Comparison of ENCODE assay signal across 8 mouse cellular contexts in genomic region chr7:38106711-38107311, GRCm38 (mm10). TPM values are rescaled to one million over a fixed set of nuclear protein-coding genes. Genes with fewer than 3 reads are reported as not detected.
DNase-seq lines count a peak whose midpoint lies in the region; ATAC-seq and TF ChIP-seq lines count a peak whose summit lies in the region.

No protein-coding gene starts in this region.

- WGBS in embryonic facial prominence, embryonic 12.5 days = under 1% methylated on average over 47 of the region's 47 CpGs
- WGBS in midbrain, embryonic 12.5 days = 0% methylated on average over 45 of the region's 47 CpGs
- under 1% methylated on average over 34 of the region's 47 CpGs for WGBS in stomach, postnatal 0 days

- peak overlapping the region; percentile 92 for H3K4me3 ChIP-seq in embryonic facial prominence, embryonic 12.5 days
- peak overlapping the region; percentile 77 for H3K4me3 ChIP-seq in midbrain, embryonic 12.5 days
- H3K4me3 ChIP-seq in stomach, postnatal 0 days (ENCODE audit: low read depth, low read length) = peak overlapping the region; percentile 77

- no peaks in the 10 kb centered on the region for H3K27me3 ChIP-seq in embryonic facial prominence, embryonic 12.5 days
- peaks cover 16% of the 10 kb centered on the region; the same call in 1 of the 2 replicates for H3K27me3 ChIP-seq in midbrain, embryonic 12.5 days
- H3K27me3 ChIP-seq in stomach, postnatal 0 days (ENCODE audit: control insufficient read depth, insufficient read depth, low read length) = no peaks in the 10 kb centered on the region

- H3K27ac ChIP-seq in embryonic facial prominence, embryonic 12.5 days = peak overlapping the region; percentile 70
- peak overlapping the region; percentile 71 for H3K27ac ChIP-seq in midbrain, embryonic 12.5 days (replicated peaks)
- no peak overlapping the region for H3K27ac ChIP-seq in stomach, postnatal 0 days (replicated peaks)

- H3K36me3 ChIP-seq in embryonic facial prominence, embryonic 12.5 days = peaks cover 12% of the 10 kb centered on the region
- H3K36me3 ChIP-seq in midbrain, embryonic 12.5 days = peaks cover 8% of the 10 kb centered on the region
- H3K36me3 ChIP-seq in stomach, postnatal 0 days (ENCODE audit: control insufficient read depth, insufficient read depth, low read length) = no peaks in the 10 kb centered on the region

- no peak for TF ChIP-seq EP300 in stomach, postnatal 0 days (optimal IDR thresholded peaks at IDR 0.05)

- peak; percentile 65 for ATAC-seq in embryonic facial prominence, embryonic 12.5 days (ENCODE audit: insufficient number of reproducible peaks, insufficient read depth, low FRiP score, low TSS enrichment)
- peak; percentile 68 for ATAC-seq in midbrain, embryonic 12.5 days (ENCODE audit: low FRiP score, low read depth)
- ATAC-seq in stomach, postnatal 0 days (ENCODE audit: low FRiP score, low TSS enrichment) = peak; percentile 27

- peak; percentile 47 for DNase-seq in gastrocnemius, postnatal 10 days
- DNase-seq in gastrocnemius, adult 8-10 months (ENCODE audit: low spot score in 2 of 2) = no peak
- peak; percentile 46 for DNase-seq in adrenal gland, adult 2 months
- peak; percentile 54 for DNase-seq in heart, postnatal 4 days
- DNase-seq in left cerebral cortex, postnatal 10 days (ENCODE audit: extremely low spot score in 1 of 2, low spot score in 2 of 2) = peak; percentile 14 to 74
- peak; percentile 47 for DNase-seq in stomach, postnatal 0 days (ENCODE audit: low spot score)

- intact Hi-C loops in left cerebral cortex, postnatal 10 days (cut with DNase I) = no loop called here

- H3K4me2 ChIP-seq in embryonic facial prominence, embryonic 12.5 days (replicated peaks) = peak overlapping the region; percentile 91
- peak overlapping the region; percentile 94 for H3K4me2 ChIP-seq in midbrain, embryonic 12.5 days (replicated peaks)
- peak overlapping the region; percentile 100 for H3K4me2 ChIP-seq in stomach, postnatal 0 days (replicated peaks; ENCODE audit: low read depth)

- no peaks in the 10 kb centered on the region for H3K9me3 ChIP-seq in embryonic facial prominence, embryonic 12.5 days
- no peaks in the 10 kb centered on the region for H3K9me3 ChIP-seq in midbrain, embryonic 12.5 days
- no peaks in the 10 kb centered on the region for H3K9me3 ChIP-seq in stomach, postnatal 0 days (ENCODE audit: control insufficient read depth, low read length)

- peaks cover 20% of the 10 kb centered on the region for H3K4me1 ChIP-seq in embryonic facial prominence, embryonic 12.5 days
- peaks cover 27% of the 10 kb centered on the region for H3K4me1 ChIP-seq in midbrain, embryonic 12.5 days
- H3K4me1 ChIP-seq in stomach, postnatal 0 days (replicated peaks; ENCODE audit: control insufficient read depth, insufficient read depth) = no peaks in the 10 kb centered on the region

- peak overlapping the region; percentile 85 for H3K9ac ChIP-seq in embryonic facial prominence, embryonic 12.5 days
- H3K9ac ChIP-seq in midbrain, embryonic 12.5 days (replicated peaks) = peak overlapping the region; percentile 80
- H3K9ac ChIP-seq in stomach, postnatal 0 days (ENCODE audit: low read length) = peak overlapping the region; percentile 70

- TF ChIP-seq CTCF in stomach, postnatal 0 days (IDR thresholded peaks at IDR 0.05; ENCODE audit: low read depth) = no peak

RNA-seq across cellular contexts. Expression of gene Ccne1, which starts 0.5 kb away (rescaled TPM):
- 1 to 10 TPM; 3.1 to 8.2 TPM for total RNA-seq in gastrocnemius, postnatal 10 days (2021)
- total RNA-seq in gastrocnemius, adult 8-10 months (2022) = 1 to 10 TPM in 1 of 4 experiments, under 1 TPM in 3; 0.13 to 1.1 (median 0.23) TPM
- 1 to 10 TPM; 5.9 to 6.1 TPM for total RNA-seq in adrenal gland, adult 2 months (2021)
- 10.3 and 11.9 TPM in 2 replicates for polyA plus RNA-seq in adrenal gland, adult 2 months (2012; rRNA removed)
- polyA plus RNA-seq in embryonic facial prominence, embryonic 12.5 days (2016; fragmentation: Nextera tagmentation; extraction: Ambion mirVana) = 73.4 and 75.3 TPM in 2 replicates
- 10 to 100 TPM; 15.9 to 16.7 TPM for total RNA-seq in heart, postnatal 4 days (2021)
- 10 to 100 TPM; 13.0 to 15.2 TPM for total RNA-seq in left cerebral cortex, postnatal 10 days (2021)
- 36.7 and 37.5 TPM in 2 replicates for polyA plus RNA-seq in midbrain, embryonic 12.5 days (2016; fragmentation: Nextera tagmentation; extraction: Ambion mirVana)
- 14.2 and 15.3 TPM in 2 replicates for polyA plus RNA-seq in stomach, postnatal 0 days (2015; fragmentation: Nextera tagmentation; extraction: Ambion mirVana)

Comparison
In these comparisons a context has a peak if more than half of its experiments do, and no peak if none do; other contexts are left out.
1. DNase-seq: peak in gastrocnemius, postnatal 10 days (single experiment), adrenal gland, adult 2 months (single experiment), heart, postnatal 4 days (single experiment), left cerebral cortex, postnatal 10 days (2 of 2) and stomach, postnatal 0 days (single experiment); none in gastrocnemius, adult 8-10 months (0 of 2).
2. Peak in every context shown above with its lines, with median percentiles within 50 percentile points of each other: ATAC-seq, H3K4me2 ChIP-seq, H3K4me3 ChIP-seq and H3K9ac ChIP-seq.